Mouse (Mus musculus) stomach, postnatal 0 days (tissue): Measurements from ENCODE around the gene Gfra1. TPM values are rescaled to one million over a fixed set of nuclear protein-coding genes. Genes with fewer than 3 reads are reported as not detected.

Experiments used
- ATAC-seq: fragments of 200-750 bp; cut with Nextera tagmentation; 2 replicates; pipeline ENCODE4 v1.8.0; 2017; ENCODE audit not compliant: low FRiP score, low TSS enrichment
- DNase-seq: peaks from one replicate; pipeline ENCODE4 v3.0.0-alpha.2; 2016; ENCODE audit warnings: low spot score
- H3K27ac ChIP-seq: fragments of 300-500 bp; sonication (generic); replicated peaks from 2 replicates; pipeline ENCODE4 v1.5.1; 2014; ENCODE audit warnings: mild to moderate bottlenecking, control low read depth
- H3K27me3 ChIP-seq: fragments of 300-500 bp; sonication (generic); 2 replicates; pipeline ENCODE4 v1.6.1; 2014; ENCODE audit warnings: low read length; ENCODE audit not compliant: control insufficient read depth, insufficient read depth
- H3K36me3 ChIP-seq: fragments of 300-500 bp; sonication (generic); 2 replicates; pipeline ENCODE4 v1.6.1; 2014; ENCODE audit warnings: low read length, mixed read lengths; ENCODE audit not compliant: control insufficient read depth, insufficient read depth
- H3K4me1 ChIP-seq: fragments of 300-500 bp; sonication (generic); replicated peaks from 2 replicates; pipeline ENCODE4 v1.6.1; 2014; ENCODE audit warnings: antibody characterized with exemption; ENCODE audit not compliant: control insufficient read depth, insufficient read depth
- H3K4me2 ChIP-seq: fragments of 300-500 bp; sonication (generic); replicated peaks from 2 replicates; pipeline ENCODE4 v1.6.1; 2014; ENCODE audit warnings: low read depth, mild to moderate bottlenecking, control low read depth, moderate library complexity
- H3K4me3 ChIP-seq: fragments of 300-500 bp; sonication (generic); 2 replicates; pipeline ENCODE4 v1.5.1; 2014; ENCODE audit warnings: low read depth, low read length, control low read depth
- H3K9ac ChIP-seq: fragments of 300-500 bp; sonication (generic); 2 replicates; pipeline ENCODE4 v1.6.1; 2014; ENCODE audit warnings: mild to moderate bottlenecking, low read length, control low read depth, mixed read lengths
- H3K9me3 ChIP-seq: fragments of 300-500 bp; sonication (generic); 2 replicates; pipeline ENCODE4 v1.6.1; 2016; ENCODE audit warnings: low read length; ENCODE audit not compliant: control insufficient read depth
- CTCF ChIP-seq: IDR thresholded peaks from 2 replicates; pipeline ENCODE4 v1.5.1; 2016; ENCODE audit warnings: antibody characterized with exemption, low read depth, mild to moderate bottlenecking, moderate library complexity
- EP300 ChIP-seq: optimal IDR thresholded peaks from 2 replicates; pipeline ENCODE3; 2016; ENCODE audit warnings: antibody characterized with exemption
- WGBS: fragments of 180-500 bp; shearing (Covaris S2); extraction: QIAGEN DNeasy Blood & Tissue Kit; methylation state at CpG from one replicate; pipeline ENCODE4 v1.1.7; 2014; 5-methylcytosine and 5-hydroxymethylcytosine counted together
- polyA plus RNA-seq: library from polyadenylated mRNA; unstranded; fragments of >200 nt; fragmentation: Nextera tagmentation; extraction: Ambion mirVana; gene quantifications from 2 replicates; pipeline ENCODE4 v1.2.1, GENCODE M21; 2015

Gfra1 gene
- polyA plus RNA-seq, 1 experiment from 2014 or later, result 9.1 TPM

DNA sequence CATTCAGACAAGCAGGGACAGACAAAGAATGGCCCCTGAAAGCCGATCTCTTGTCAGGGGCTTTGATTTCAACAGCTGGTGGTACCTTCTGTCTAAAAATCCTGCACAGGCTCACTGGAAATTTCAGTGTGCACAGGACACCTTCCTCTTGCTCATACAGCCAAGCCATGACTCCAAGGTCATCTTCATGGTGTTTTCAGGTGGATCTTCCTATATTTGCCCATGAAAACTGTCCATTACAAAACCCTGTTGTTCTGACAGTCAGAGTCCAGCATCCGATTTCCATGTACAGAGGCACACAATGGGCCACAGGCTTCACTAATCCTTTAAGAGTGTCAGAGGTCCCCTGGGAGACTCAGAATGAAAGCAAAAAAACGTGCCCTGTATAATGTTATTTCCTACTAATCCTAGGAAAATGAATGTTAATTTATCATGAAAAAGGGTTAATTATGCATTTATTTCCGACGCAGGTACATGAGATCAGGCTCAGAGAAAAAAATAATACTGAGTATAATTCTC is 105.8 kb downstream of the Gfra1 start:
- ATAC-seq (no peak), DNase-seq (no peak)
- WGBS, result 61% methylated on average over 5 of the region's 5 CpGs

DNA sequence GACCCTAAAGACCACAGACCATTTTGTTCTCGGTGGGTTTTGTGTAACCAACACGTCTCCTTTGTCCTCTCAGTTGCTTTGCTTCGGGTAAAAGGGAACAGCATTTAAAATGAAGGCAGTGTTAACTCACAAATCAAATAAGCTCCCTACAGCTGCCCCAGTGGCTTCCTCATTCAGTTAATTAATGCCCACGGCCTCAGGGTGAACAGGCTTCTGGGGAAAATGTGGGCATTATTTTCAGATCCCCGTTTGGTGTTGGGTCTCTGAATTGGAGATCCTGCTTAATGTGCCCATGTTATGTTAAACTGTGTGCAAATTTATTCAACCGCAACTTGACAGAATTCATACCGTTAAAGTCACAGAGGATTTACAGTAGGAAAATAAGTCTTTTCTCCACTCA is 110.6 kb downstream of the Gfra1 start:
- no peaks in the 10 kb centered on the region for H3K9me3 ChIP-seq
- WGBS, result 67% methylated on average over 7 of the region's 7 CpGs
- no peaks in the 10 kb centered on the region for H3K4me1 ChIP-seq
- DNase-seq (no peak), ATAC-seq (no peak)
- no peak overlapping the region for H3K27ac ChIP-seq
- H3K4me2 ChIP-seq, result no peak overlapping the region
- TF ChIP-seq CTCF (no peak), EP300 (no peak)
- H3K4me3 ChIP-seq, result no peak overlapping the region
- no peaks in the 10 kb centered on the region for H3K27me3 ChIP-seq
- no peaks in the 10 kb centered on the region for H3K36me3 ChIP-seq
- H3K9ac ChIP-seq, result no peak overlapping the region

More for the DNA sequence above, 105.8 kb downstream of the Gfra1 start:
- H3K27me3 ChIP-seq, result no peaks in the 10 kb centered on the region
- H3K27ac ChIP-seq, result no peak overlapping the region
- H3K4me3 ChIP-seq, result no peak overlapping the region
- TF ChIP-seq EP300 (no peak), CTCF (no peak)
- no peaks in the 10 kb centered on the region for H3K36me3 ChIP-seq
- H3K9me3 ChIP-seq, result no peaks in the 10 kb centered on the region
- no peaks in the 10 kb centered on the region for H3K4me1 ChIP-seq
- H3K9ac ChIP-seq, result no peak overlapping the region
- H3K4me2 ChIP-seq, result no peak overlapping the region

DNA sequence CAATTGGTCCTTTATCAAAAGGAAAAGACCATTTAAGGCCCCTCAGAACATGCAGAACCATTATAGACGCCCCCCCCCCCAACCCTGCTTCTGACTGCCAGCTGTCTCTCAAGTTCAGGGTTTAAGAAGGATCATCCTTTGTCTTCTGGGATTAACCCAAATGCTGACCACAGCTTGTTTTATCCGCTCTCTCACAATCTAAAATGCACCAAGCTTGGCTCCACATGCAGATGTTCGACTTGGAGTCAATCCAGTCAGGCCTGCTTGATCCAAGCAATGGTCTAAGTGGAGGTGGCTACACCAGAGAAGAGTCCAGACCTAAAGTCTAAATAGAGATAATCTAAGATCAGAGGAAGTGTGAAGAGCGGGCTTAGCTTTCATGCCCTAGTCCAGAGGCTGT is 114.4 kb downstream of the Gfra1 start:
- Histone ChIP-seq H3K4me1 (no peaks in the 10 kb centered on the region), H3K36me3 (no peaks in the 10 kb centered on the region), H3K27ac (no peak overlapping the region), H3K9me3 (no peaks in the 10 kb centered on the region), H3K9ac (no peak overlapping the region), H3K27me3 (no peaks in the 10 kb centered on the region), H3K4me2 (no peak overlapping the region), H3K4me3 (no peak overlapping the region)
- 63% methylated on average over 4 of the region's 4 CpGs for WGBS
- DNase-seq (no peak), ATAC-seq (no peak)
- TF ChIP-seq CTCF, result no peak

DNA sequence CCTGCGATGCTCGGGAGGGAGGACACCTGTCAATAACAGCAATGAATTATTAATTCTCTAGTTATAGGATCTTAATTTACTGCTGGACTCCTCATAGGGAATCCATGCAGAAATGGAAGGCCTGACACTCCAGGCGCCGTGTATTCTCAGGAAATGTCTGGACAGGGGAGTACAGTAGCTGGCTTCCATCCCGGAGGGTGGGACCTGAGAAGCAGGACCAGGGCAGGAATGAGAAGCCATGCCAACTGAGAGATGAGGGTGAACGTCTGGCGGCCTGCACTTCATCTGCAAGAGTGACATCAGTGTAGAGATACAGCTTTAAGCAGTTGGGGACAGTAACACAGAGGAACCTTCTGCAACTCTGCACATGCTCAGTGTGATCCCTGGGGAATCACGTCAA is 115.5 kb downstream of the Gfra1 start:
- Histone ChIP-seq H3K27ac (no peak overlapping the region), H3K4me2 (no peak overlapping the region), H3K36me3 (no peaks in the 10 kb centered on the region), H3K9ac (no peak overlapping the region), H3K4me3 (no peak overlapping the region), H3K4me1 (no peaks in the 10 kb centered on the region), H3K27me3 (no peaks in the 10 kb centered on the region), H3K9me3 (no peaks in the 10 kb centered on the region)
- DNase-seq (no peak), ATAC-seq (no peak)
- TF ChIP-seq EP300, result no peak
- no peak for TF ChIP-seq CTCF
- WGBS, result 75% methylated on average over 8 of the region's 8 CpGs

- Histone ChIP-seq H3K4me1 (no peaks in the 10 kb centered on the region), H3K27me3 (no peaks in the 10 kb centered on the region), H3K36me3 (no peaks in the 10 kb centered on the region), H3K4me2 (no peak overlapping the region), H3K27ac (no peak overlapping the region), H3K9me3 (no peaks in the 10 kb centered on the region), H3K4me3 (no peak overlapping the region), H3K9ac (no peak overlapping the region)
- ATAC-seq, result no peak; the same call in 1 of the 2 replicates
- DNase-seq, result no peak
- 90% methylated on average over 6 of the region's 6 CpGs for WGBS
- TF ChIP-seq CTCF (no peak), EP300 (no peak)
These were observed 118.9 kb downstream of the Gfra1 start for GRCm38 (mm10) chr19:58336802-58337201.

DNA sequence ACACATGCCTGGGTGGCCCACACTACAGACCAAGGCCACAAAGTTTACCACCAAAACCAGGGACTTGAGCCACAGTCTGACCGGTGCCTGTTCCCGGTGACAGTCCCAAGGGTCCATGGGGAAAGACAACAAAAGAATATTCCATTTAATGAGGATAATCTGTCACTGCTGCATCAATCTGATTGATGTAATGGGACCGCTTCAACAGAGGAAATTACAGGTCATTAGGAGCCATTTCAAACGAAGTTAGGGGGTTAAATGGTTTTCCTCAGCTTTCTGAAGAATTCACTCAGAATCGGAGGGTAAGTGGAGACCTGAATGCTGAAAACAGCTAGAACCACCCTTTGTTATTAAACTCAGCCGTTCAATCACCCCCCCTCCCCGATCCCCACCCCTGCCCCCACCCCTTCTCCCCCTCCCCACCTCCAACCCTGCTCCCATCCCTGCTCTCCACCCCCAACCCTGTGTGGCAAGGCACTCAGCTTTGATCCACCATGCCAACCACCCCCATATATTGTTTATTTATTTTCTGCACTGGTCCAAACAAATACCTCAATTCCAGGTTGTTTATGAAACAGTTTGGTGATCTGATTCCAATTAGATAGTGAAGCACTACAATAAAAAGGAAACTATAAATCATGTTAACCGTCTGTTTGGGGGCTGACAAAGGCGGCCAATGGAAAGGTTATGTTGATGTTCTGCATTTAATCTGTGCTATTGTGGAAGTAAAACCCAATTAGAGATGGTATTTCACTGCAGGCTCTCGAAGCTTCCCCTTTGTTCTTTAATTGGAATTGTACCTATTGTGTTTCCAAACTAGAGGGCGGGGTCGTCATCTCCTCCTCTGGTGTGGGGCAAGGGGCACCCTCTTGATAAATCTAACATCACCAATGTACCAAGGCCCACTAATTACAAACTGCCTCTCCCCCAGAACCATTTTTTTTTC is 119.9 kb downstream of the Gfra1 start:
- Histone ChIP-seq H3K36me3 (no peaks in the 10 kb centered on the region), H3K4me1 (no peaks in the 10 kb centered on the region), H3K4me2 (no peak overlapping the region), H3K9me3 (no peaks in the 10 kb centered on the region), H3K27ac (no peak overlapping the region), H3K27me3 (no peaks in the 10 kb centered on the region), H3K9ac (no peak overlapping the region), H3K4me3 (no peak overlapping the region)
- no peak for TF ChIP-seq CTCF
- TF ChIP-seq EP300, result no peak
- 62% methylated on average over 12 of the region's 12 CpGs for WGBS
- no peak for ATAC-seq
- DNase-seq, result no peak
